Comparison of ENCODE assay signal across 31 mouse cellular contexts in genomic region chr8:86864764-86865163, GRCm38 (mm10). TPM values are rescaled to one million over a fixed set of nuclear protein-coding genes. Genes with fewer than 3 reads are reported as not detected.
DNase-seq lines count a peak whose midpoint lies in the region; ATAC-seq and TF ChIP-seq lines count a peak whose summit lies in the region.
"Had no signal": no experiment of that assay in that cellular context is flagged by ENCODE, and none has a peak within 500 bp of the region (broad histone marks: within the 10 kb centered on the region; RNA-seq: fewer than 3 reads in every experiment).

No protein-coding gene starts in this region.

- no peak overlapping the region for H3K9ac ChIP-seq in CH12.LX (ENCODE audit: insufficient read depth, low read depth)
- H3K9ac ChIP-seq in intestine, postnatal 0 days (ENCODE audit: low read depth, low read length), result no peak overlapping the region
- H3K9ac ChIP-seq: embryonic facial prominence, embryonic 13.5 days; forebrain, embryonic 12.5 days; heart, embryonic 15.5 days; hindbrain, embryonic 13.5 days had no signal

- H3K36me3 ChIP-seq in megakaryocyte, embryonic 14.5 days (replicated peaks; ENCODE audit: low read length), result peaks cover 28% of the 10 kb centered on the region
- peaks cover 17 to 35% of the 10 kb centered on the region in 2 experiments for H3K36me3 ChIP-seq in CH12.LX (replicated peaks in 1 of 2; ENCODE audit: control insufficient read depth in 1 of 2, insufficient read depth in 1 of 2, low read length in 1 of 2)
- H3K36me3 ChIP-seq in intestine, postnatal 0 days (ENCODE audit: control insufficient read depth, insufficient read depth), result peaks cover 17% of the 10 kb centered on the region; the same call in 1 of the 2 replicates

- in situ Hi-C loops in CH12.LX (cut with MboI; ENCODE audit: low pct_ligation_motif_present, low pct_unique_long_range_greater_than_20kb, low sequenced_read_pairs), result no loop called here

- 48% methylated on average over 4 of the region's 4 CpGs for WGBS in intestine, postnatal 0 days

- TF ChIP-seq RAD21 in CH12.LX (IDR thresholded peaks at IDR 0.05; ENCODE audit: low read depth, low read length), result no peak

- no peak for TF ChIP-seq EP300 in CH12.LX (IDR thresholded peaks at IDR 0.05; ENCODE audit: low read length)

- peaks cover 60% of the 10 kb centered on the region for H3K79me2 ChIP-seq in CH12.LX (replicated peaks; ENCODE audit: control insufficient read depth, extremely low read depth, insufficient read depth, poor library complexity, severe bottlenecking)

- H3K4me1 ChIP-seq in megakaryocyte, embryonic 14.5 days, result peaks cover 42% of the 10 kb centered on the region
- H3K4me1 ChIP-seq in CH12.LX (ENCODE audit: control insufficient read depth in 1 of 2, insufficient read depth in 2 of 2), result peaks cover 27 to 93% of the 10 kb centered on the region in 2 experiments
- H3K4me1 ChIP-seq in intestine, postnatal 0 days (replicated peaks; ENCODE audit: control insufficient read depth, insufficient read depth, low read length), result 0 out of 2 replicates have a peak, but pooled peaks cover under 1% of the 10 kb centered on the region
- H3K4me1 ChIP-seq: embryonic facial prominence, embryonic 10.5 days; forebrain, embryonic 12.5 days; hindbrain, embryonic 10.5 days had no signal

- H3K27me3 ChIP-seq in megakaryocyte, embryonic 14.5 days (replicated peaks), result no peaks in the 10 kb centered on the region
- no peaks in the 10 kb centered on the region for H3K27me3 ChIP-seq in CH12.LX (replicated peaks)
- no peaks in the 10 kb centered on the region for H3K27me3 ChIP-seq in intestine, postnatal 0 days (replicated peaks; ENCODE audit: control insufficient read depth, insufficient read depth, low read length)
- H3K27me3 ChIP-seq: embryonic facial prominence, embryonic 13.5 days; forebrain, embryonic 12.5 days; heart, embryonic 15.5 days; hindbrain, embryonic 13.5 days had no signal

- ATAC-seq in megakaryocyte, adult 5-6 weeks (ENCODE audit: poor library complexity, severe bottlenecking), result no peak
- peak; percentile 87 for ATAC-seq in inflammation-experienced regulatory T-cells, adult 6 months
- ATAC-seq in intestine, postnatal 0 days, result no peak
- ATAC-seq: forebrain, embryonic 16.5 days; hindbrain, embryonic 16.5 days had no signal

- no peak for TF ChIP-seq CTCF in CH12.LX (conservative IDR thresholded peaks at IDR 0.05 in 1 of 2, IDR thresholded peaks at IDR 0.05 in 1 of 2; ENCODE audit: low read depth in 2 of 2, low read length in 2 of 2)
- no peak for TF ChIP-seq CTCF in intestine, postnatal 0 days (IDR thresholded peaks at IDR 0.05; ENCODE audit: low read depth)

- H3K4me2 ChIP-seq in CH12.LX (ENCODE audit: insufficient read depth, low read depth, poor library complexity, severe bottlenecking), result no peak overlapping the region
- H3K4me2 ChIP-seq in intestine, postnatal 0 days (replicated peaks; ENCODE audit: low read depth), result no peak overlapping the region
- H3K4me2 ChIP-seq: embryonic facial prominence, embryonic 13.5 days; forebrain, embryonic 12.5 days; heart, embryonic 15.5 days; hindbrain, embryonic 13.5 days had no signal

- dilution Hi-C loops in CH12.LX (cut with MboI; ENCODE audit: extremely low pct_ligation_motif_present, extremely low pct_unique_long_range_greater_than_20kb, low sequenced_read_pairs), result no loop called here

- H3K4me3 ChIP-seq in megakaryocyte, embryonic 14.5 days (replicated peaks), result peak overlapping the region; percentile 56
- H3K4me3 ChIP-seq in CH12.LX (replicated peaks in 1 of 3; ENCODE audit: low read depth in 2 of 3, low read length in 2 of 3, poor library complexity in 1 of 3), result no peak overlapping the region
- no peak overlapping the region for H3K4me3 ChIP-seq in intestine, postnatal 0 days (ENCODE audit: low read depth, low read length)
- H3K4me3 ChIP-seq: embryonic facial prominence, embryonic 10.5 days; embryonic facial prominence, embryonic 13.5 days; erythroblast, embryonic 14.5 days; forebrain, embryonic 12.5 days; heart, adult 2 months; heart, embryonic 10.5 days; heart, embryonic 15.5 days; hindbrain, embryonic 10.5 days; hindbrain, embryonic 13.5 days had no signal

- H3K27ac ChIP-seq in CH12.LX (ENCODE audit: insufficient read depth, low read depth), result no peak overlapping the region
- no peak overlapping the region for H3K27ac ChIP-seq in intestine, postnatal 0 days (ENCODE audit: low read depth, low read length)
- H3K27ac ChIP-seq: embryonic facial prominence, embryonic 10.5 days; embryonic facial prominence, embryonic 13.5 days; forebrain, embryonic 12.5 days; heart, adult 2 months; heart, embryonic 10.5 days; heart, embryonic 15.5 days; hindbrain, embryonic 10.5 days; hindbrain, embryonic 13.5 days had no signal

- no peaks in the 10 kb centered on the region for H3K9me3 ChIP-seq in megakaryocyte, embryonic 14.5 days
- H3K9me3 ChIP-seq in CH12.LX (replicated peaks; ENCODE audit: low read length), result no peaks in the 10 kb centered on the region
- H3K9me3 ChIP-seq in intestine, postnatal 0 days (ENCODE audit: control insufficient read depth), result no peaks in the 10 kb centered on the region
- H3K9me3 ChIP-seq: embryonic facial prominence, embryonic 10.5 days; embryonic facial prominence, embryonic 13.5 days; forebrain, embryonic 12.5 days; heart, embryonic 10.5 days; heart, embryonic 15.5 days; hindbrain, embryonic 10.5 days; hindbrain, embryonic 13.5 days had no signal

- TF ChIP-seq POLR2A in CH12.LX (IDR thresholded peaks at IDR 0.05; ENCODE audit: low read depth, low read length), result no peak

- peak; percentile 55 for DNase-seq in CH12.LX (ENCODE audit: extremely low read depth)
- DNase-seq in neural tube, embryonic 10.5 days (ENCODE audit: extremely low spot score, low spot score), result no peak
- no peak for DNase-seq in ovary, postnatal 14 days (ENCODE audit: low spot score)
- DNase-seq in spleen, adult 18-20 months, result no peak
- DNase-seq: adrenal gland, adult 8-10 months; adrenal gland, postnatal 25 days; B cell, adult 2 months; cerebellum, adult 11-12 months; cerebellum, adult 8-10 months; cerebellum, postnatal 10 days; cerebellum, postnatal 36 days; embryo, embryonic 11 days; gastrocnemius, postnatal 10 days; gastrocnemius, postnatal 36 days; heart, adult 2 months; heart, postnatal 10 days; heart, postnatal 36 days had no signal

TF ChIP-seq in CH12.LX, 34 proteins besides CTCF, POLR2A, EP300 and RAD21 (continues in another document):
- TF ChIP-seq MEF2A (IDR thresholded peaks at IDR 0.05; ENCODE audit: borderline replicate concordance, low read depth, low read length) (no peak), CHD2 (IDR thresholded peaks at IDR 0.05; ENCODE audit: low read length) (no peak), MXI1 (IDR thresholded peaks at IDR 0.05; ENCODE audit: low read depth, low read length) (peak; percentile 92), SIN3A (IDR thresholded peaks at IDR 0.05; ENCODE audit: low read length) (0 out of 2 replicates have a peak, but pooled peaks have one; percentile 41), E2F4 (IDR thresholded peaks at IDR 0.05; ENCODE audit: insufficient replicate concordance, low read depth, low read length) (no peak), RCOR1 (conservative IDR thresholded peaks at IDR 0.05; ENCODE audit: low read depth, low read length) (no peak), KAT2A (IDR thresholded peaks at IDR 0.05; ENCODE audit: insufficient replicate concordance, low read length) (no peak), TBP (conservative IDR thresholded peaks at IDR 0.05; ENCODE audit: low read depth, low read length) (no peak), PAX5 (IDR thresholded peaks at IDR 0.05; ENCODE audit: low read length) (no peak), GABPA (IDR thresholded peaks at IDR 0.05; ENCODE audit: insufficient replicate concordance, low read depth, low read length) (no peak), NELFE (IDR thresholded peaks at IDR 0.05; ENCODE audit: low read depth, low read length) (no peak), SMC3 (IDR thresholded peaks at IDR 0.05; ENCODE audit: low read depth, low read length) (no peak), IRF4 (IDR thresholded peaks at IDR 0.05; ENCODE audit: low read depth, low read length) (no peak), MAX (IDR thresholded peaks at IDR 0.05; ENCODE audit: low read length) (peak; percentile 87), ZC3H11A (IDR thresholded peaks at IDR 0.05; ENCODE audit: low read depth, low read length) (no peak), ZKSCAN1 (IDR thresholded peaks at IDR 0.05; ENCODE audit: borderline replicate concordance, low read depth, low read length) (no peak), UBTF (IDR thresholded peaks at IDR 0.05; ENCODE audit: low read depth, low read length) (no peak), JUND (conservative IDR thresholded peaks at IDR 0.05; ENCODE audit: low read depth, low read length) (no peak), NRF1 (IDR thresholded peaks at IDR 0.05; ENCODE audit: low read depth, low read length) (no peak), MYC (IDR thresholded peaks at IDR 0.05; ENCODE audit: low read depth, low read length) (peak; percentile 76), POLR2AphosphoS2 (IDR thresholded peaks at IDR 0.05; ENCODE audit: low read depth, low read length) (no peak), ZMIZ1 (IDR thresholded peaks at IDR 0.05; ENCODE audit: low read depth, low read length) (no peak), ZNF384 (IDR thresholded peaks at IDR 0.05; ENCODE audit: low read depth, low read length) (no peak), MAZ (IDR thresholded peaks at IDR 0.05; ENCODE audit: low read depth, low read length) (no peak), USF1 (IDR thresholded peaks at IDR 0.05; ENCODE audit: low read depth, low read length) (no peak), USF2 (conservative IDR thresholded peaks at IDR 0.05; ENCODE audit: low read depth, low read length) (no peak), JUN (IDR thresholded peaks at IDR 0.05; ENCODE audit: insufficient read depth, low read depth, low read length) (no peak), MAFK (IDR thresholded peaks at IDR 0.05; ENCODE audit: insufficient replicate concordance, low read length) (no peak), TCF12 (IDR thresholded peaks at IDR 0.05; ENCODE audit: low read depth, low read length) (no peak), ELF1 (IDR thresholded peaks at IDR 0.05; ENCODE audit: low read depth, low read length) (no peak)

RNA-seq across cellular contexts. Expression of gene N4bp1, which starts 20.3 kb away (rescaled TPM):
- 9.9 and 12.9 TPM in 2 replicates for polyA plus RNA-seq in megakaryocyte, embryonic 14.5 days (2012; ENCODE audit: insufficient read depth, low replicate concordance)
- total RNA-seq in megakaryocyte, adult 5-6 weeks (2015), result 36.1 and 36.9 TPM in 2 replicates
- total RNA-seq in megakaryocyte, adult 5-6 weeks (2017), result 27.2 and 32.2 TPM in 2 replicates
- 12.8 and 12.9 TPM in 2 replicates for total RNA-seq in CH12.LX (2012; rRNA removed)
- total RNA-seq in CH12.LX (2014; rRNA removed), result 12.2 and 12.3 TPM in 2 replicates
- polyA plus RNA-seq in CH12.LX (2012; ENCODE audit: insufficient read length, low read depth), result 14.0 and 15.6 TPM in 2 replicates
- 10 to 100 TPM in 2 of 3 experiments, 1 to 10 TPM in 1; 8.7 to 11.9 (median 10.4) TPM for polyA plus RNA-seq in inflammation-experienced regulatory T-cells, adult 6 months (2017; shearing (Covaris generic))
- polyA plus RNA-seq in intestine, postnatal 0 days (2015; fragmentation: Nextera tagmentation; extraction: Ambion mirVana), result 5.4 and 6.2 TPM in 2 replicates
